17 mouse cellular contexts compared by ENCODE assay signal in genomic region chrX:130655815-130656214, GRCm38 (mm10).
"Had no signal": no experiment of that assay in that cellular context is flagged by ENCODE, and none has a peak within 500 bp of the region (broad histone marks: within the 10 kb centered on the region; RNA-seq: fewer than 3 reads in every experiment).

No protein-coding gene starts in this region.

- DNase-seq: retina, postnatal 1 day; right cerebral cortex, adult 18-20 months; right cerebral cortex, postnatal 14 days; right cerebral cortex, postnatal 25 days; right cerebral cortex, postnatal 4 days; spleen, adult 18-20 months; thymus, adult 18-20 months; thymus, adult 2 months; thymus, postnatal 14 days; thymus, postnatal 25 days; thymus, postnatal 36 days; thymus, postnatal 4 days had no signal

- H3K9me3 ChIP-seq: neural tube, embryonic 12.5 days; neural tube, embryonic 13.5 days; neural tube, embryonic 15.5 days; stomach, embryonic 15.5 days had no signal

- H3K4me3 ChIP-seq: neural tube, embryonic 12.5 days; neural tube, embryonic 13.5 days; neural tube, embryonic 15.5 days; stomach, embryonic 15.5 days had no signal

- H3K27ac ChIP-seq: neural tube, embryonic 12.5 days; neural tube, embryonic 13.5 days; neural tube, embryonic 15.5 days; stomach, embryonic 15.5 days; stomach, postnatal 0 days had no signal

- H3K27me3 ChIP-seq: neural tube, embryonic 12.5 days; neural tube, embryonic 13.5 days; neural tube, embryonic 15.5 days; stomach, embryonic 15.5 days had no signal

- H3K9ac ChIP-seq: neural tube, embryonic 12.5 days; neural tube, embryonic 13.5 days; neural tube, embryonic 15.5 days; stomach, embryonic 15.5 days had no signal

- H3K36me3 ChIP-seq: neural tube, embryonic 12.5 days; neural tube, embryonic 13.5 days; neural tube, embryonic 15.5 days; stomach, embryonic 15.5 days had no signal

- H3K4me1 ChIP-seq: neural tube, embryonic 12.5 days; neural tube, embryonic 13.5 days; neural tube, embryonic 15.5 days; stomach, embryonic 15.5 days had no signal
